Mouse (Mus musculus): ENCODE measurements at regions not wholly inside any gene's neighbourhood (a gene's known extent, or its start where the extent isn't known, plus 50 kb on each side); places are given as distances from the start of the nearest gene placed in this dataset.

DNA sequence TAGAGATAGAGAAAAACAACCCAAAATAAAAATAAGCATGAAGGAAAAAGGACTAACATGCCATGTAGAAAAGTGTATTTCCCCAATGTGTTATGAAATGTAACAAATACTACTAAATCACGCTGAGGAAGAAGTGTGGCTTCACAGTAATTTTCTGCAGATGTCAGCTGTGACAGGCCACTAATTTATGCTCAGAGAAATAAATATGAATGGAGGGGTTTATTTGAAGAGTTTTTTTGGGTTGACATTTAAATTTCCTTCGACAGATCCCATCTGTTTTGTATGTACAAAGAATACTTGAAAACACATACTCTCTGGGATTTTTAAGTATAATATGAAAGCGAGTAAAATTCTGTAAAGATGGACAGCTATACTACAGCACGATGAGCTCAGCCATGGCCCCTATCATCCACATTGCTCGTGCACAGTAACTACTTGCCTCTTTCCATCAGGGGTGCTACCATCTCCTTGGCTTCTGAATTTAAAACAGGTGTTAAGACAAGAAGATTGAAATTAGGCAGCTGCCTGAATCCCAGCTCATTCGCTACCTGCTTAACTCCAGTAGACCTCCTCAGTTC lies 605.1 kb downstream of the Gm4340 start:
- Histone ChIP-seq H3K9me3 (replicated peaks; ENCODE audit: control insufficient read depth, low read length) (no peaks in the 10 kb centered on the region), H3K36me3 (replicated peaks; ENCODE audit: control insufficient read depth, insufficient read depth, low read depth, low read length) (no peaks in the 10 kb centered on the region), H3K4me1 (ENCODE audit: control insufficient read depth, insufficient read depth, low read length) (no peaks in the 10 kb centered on the region), H3K27me3 (ENCODE audit: control insufficient read depth, insufficient read depth, low read length) (no peaks in the 10 kb centered on the region), H3K4me3 (ENCODE audit: low read depth, low read length) (no peak overlapping the region), H3K27ac (replicated peaks; ENCODE audit: low read depth, low read length) (no peak overlapping the region), H3K4me2 (ENCODE audit: low read depth, low read length) (no peak overlapping the region), H3K9ac (replicated peaks; ENCODE audit: low read length) (no peak overlapping the region)
- DNase-seq (ENCODE audit: low spot score): no peak
- WGBS: 72% methylated on average over 6 of the region's 6 CpGs
- ATAC-seq (replicated peaks; ENCODE audit: insufficient number of reproducible peaks, low FRiP score, low TSS enrichment, low read depth): no peak

- Histone ChIP-seq H3K9ac (replicated peaks; ENCODE audit: low read length) (no peak overlapping the region), H3K27me3 (ENCODE audit: control insufficient read depth, insufficient read depth, low read length) (no peaks in the 10 kb centered on the region), H3K4me2 (ENCODE audit: low read depth, low read length) (no peak overlapping the region), H3K36me3 (replicated peaks; ENCODE audit: control insufficient read depth, insufficient read depth, low read depth, low read length) (no peaks in the 10 kb centered on the region), H3K4me3 (ENCODE audit: low read depth, low read length) (no peak overlapping the region), H3K27ac (replicated peaks; ENCODE audit: low read depth, low read length) (no peak overlapping the region), H3K9me3 (replicated peaks; ENCODE audit: control insufficient read depth, low read length) (no peaks in the 10 kb centered on the region), H3K4me1 (ENCODE audit: control insufficient read depth, insufficient read depth, low read length) (no peaks in the 10 kb centered on the region)
- no peak for ATAC-seq (replicated peaks; ENCODE audit: insufficient number of reproducible peaks, low FRiP score, low TSS enrichment, low read depth)
- WGBS: 86% methylated on average over 1 of the region's 1 CpGs
- no peak for DNase-seq (ENCODE audit: low spot score)
Observed at GRCm38 (mm10) chr10:104804849-104805248, 611.0 kb downstream of the Gm4340 start.

GRCm38 (mm10) chr10:104818252-104818651 lies 624.4 kb downstream of the Gm4340 start:
- Histone ChIP-seq H3K9me3 (replicated peaks; ENCODE audit: control insufficient read depth, low read length) (no peaks in the 10 kb centered on the region), H3K27ac (replicated peaks; ENCODE audit: low read depth, low read length) (no peak overlapping the region), H3K36me3 (replicated peaks; ENCODE audit: control insufficient read depth, insufficient read depth, low read depth, low read length) (no peaks in the 10 kb centered on the region), H3K27me3 (ENCODE audit: control insufficient read depth, insufficient read depth, low read length) (no peaks in the 10 kb centered on the region), H3K9ac (replicated peaks; ENCODE audit: low read length) (no peak overlapping the region), H3K4me1 (ENCODE audit: control insufficient read depth, insufficient read depth, low read length) (no peaks in the 10 kb centered on the region), H3K4me3 (ENCODE audit: low read depth, low read length) (no peak overlapping the region), H3K4me2 (ENCODE audit: low read depth, low read length) (no peak overlapping the region)
- no peak for ATAC-seq (replicated peaks; ENCODE audit: insufficient number of reproducible peaks, low FRiP score, low TSS enrichment, low read depth)
- no peak for DNase-seq (ENCODE audit: low spot score)
- 85% methylated on average over 4 of the region's 4 CpGs for WGBS

DNA sequence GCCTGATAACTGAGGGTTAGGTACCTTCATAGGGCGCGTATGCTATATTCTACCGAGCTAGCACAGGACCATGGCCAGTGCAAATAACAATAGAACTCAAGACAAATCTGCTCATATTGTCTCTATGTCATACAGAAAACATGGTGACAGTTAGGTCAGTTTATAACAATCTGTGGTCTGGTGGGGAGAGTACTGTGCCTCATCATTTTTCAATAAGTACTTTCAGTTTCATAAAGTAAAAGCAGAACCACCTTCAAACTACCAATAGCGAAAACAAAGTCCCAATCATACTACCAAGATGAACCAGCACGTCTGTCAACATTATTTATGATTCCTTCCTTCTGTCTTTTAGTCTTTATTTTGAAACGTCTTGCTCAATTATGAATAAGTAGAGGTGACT lies 658.0 kb downstream of the Gm4340 start:
- Histone ChIP-seq H3K27ac (replicated peaks; ENCODE audit: low read depth, low read length) (no peak overlapping the region), H3K9ac (replicated peaks; ENCODE audit: low read length) (no peak overlapping the region), H3K27me3 (ENCODE audit: control insufficient read depth, insufficient read depth, low read length) (no peaks in the 10 kb centered on the region), H3K9me3 (replicated peaks; ENCODE audit: control insufficient read depth, low read length) (no peaks in the 10 kb centered on the region), H3K36me3 (replicated peaks; ENCODE audit: control insufficient read depth, insufficient read depth, low read depth, low read length) (no peaks in the 10 kb centered on the region), H3K4me1 (ENCODE audit: control insufficient read depth, insufficient read depth, low read length) (no peaks in the 10 kb centered on the region; the same call in 1 of the 2 replicates), H3K4me2 (ENCODE audit: low read depth, low read length) (no peak overlapping the region), H3K4me3 (ENCODE audit: low read depth, low read length) (no peak overlapping the region)
- ATAC-seq (replicated peaks; ENCODE audit: insufficient number of reproducible peaks, low FRiP score, low TSS enrichment, low read depth) (no peak), DNase-seq (ENCODE audit: low spot score) (no peak)
- 90% methylated on average over 6 of the region's 6 CpGs for WGBS

DNA sequence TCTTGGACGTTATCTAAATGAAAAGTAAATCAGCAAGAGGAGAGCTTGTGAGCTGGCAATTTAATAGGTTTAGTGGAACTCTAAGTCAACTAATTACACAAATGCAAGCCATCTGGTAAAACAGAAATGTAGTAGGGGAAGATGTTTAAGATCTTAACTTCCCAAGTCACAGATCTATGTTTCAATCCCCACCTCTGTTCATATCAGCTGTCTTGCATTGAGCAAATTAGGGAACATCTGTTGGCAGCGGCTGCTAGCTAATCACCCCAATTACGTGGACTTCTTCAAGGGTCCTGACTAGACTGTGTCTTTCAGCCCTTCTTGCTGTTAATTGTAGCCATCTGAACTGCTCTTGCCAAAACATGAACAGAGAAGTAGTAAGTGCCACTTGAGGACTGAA lies 659.3 kb downstream of the Gm4340 start:
- ATAC-seq (replicated peaks; ENCODE audit: insufficient number of reproducible peaks, low FRiP score, low TSS enrichment, low read depth): peak; percentile 80
- no peak overlapping the region for H3K27ac ChIP-seq (replicated peaks; ENCODE audit: low read depth, low read length)
- H3K4me3 ChIP-seq (ENCODE audit: low read depth, low read length): no peak overlapping the region
- WGBS: 19% methylated on average over 3 of the region's 3 CpGs
- H3K9me3 ChIP-seq (replicated peaks; ENCODE audit: control insufficient read depth, low read length): no peaks in the 10 kb centered on the region
- H3K9ac ChIP-seq (replicated peaks; ENCODE audit: low read length): no peak overlapping the region
- H3K4me1 ChIP-seq (ENCODE audit: control insufficient read depth, insufficient read depth, low read length): no peaks in the 10 kb centered on the region; the same call in 1 of the 2 replicates
- no peaks in the 10 kb centered on the region for H3K36me3 ChIP-seq (replicated peaks; ENCODE audit: control insufficient read depth, insufficient read depth, low read depth, low read length)
- H3K4me2 ChIP-seq (ENCODE audit: low read depth, low read length): no peak overlapping the region
- no peaks in the 10 kb centered on the region for H3K27me3 ChIP-seq (ENCODE audit: control insufficient read depth, insufficient read depth, low read length)
- peak; percentile 82 for DNase-seq (ENCODE audit: low spot score)

DNA sequence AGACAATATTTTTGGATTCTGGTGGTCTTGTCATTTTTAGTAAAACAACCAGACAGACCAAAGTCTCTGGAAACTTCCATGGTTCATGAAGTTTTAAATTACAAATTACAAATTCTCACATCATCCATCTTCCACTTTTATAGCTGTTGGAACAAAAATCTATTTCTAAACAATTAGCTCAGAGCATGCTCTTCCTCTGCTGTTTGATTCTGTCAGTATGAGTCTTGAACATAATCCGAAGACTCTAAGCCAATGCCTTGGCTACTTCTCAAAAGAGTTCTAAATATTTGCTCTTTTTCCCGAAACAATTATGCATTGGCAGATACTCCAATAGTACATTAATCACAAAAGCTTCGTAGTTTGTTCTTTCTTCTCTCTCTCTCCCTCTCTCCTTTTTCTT lies 684.4 kb downstream of the Gm4340 start:
- no peak for ATAC-seq (replicated peaks; ENCODE audit: insufficient number of reproducible peaks, low FRiP score, low TSS enrichment, low read depth)
- 87% methylated on average over 3 of the region's 3 CpGs for WGBS
- H3K4me2 ChIP-seq (ENCODE audit: low read depth, low read length): no peak overlapping the region

GRCm38 (mm10) chr10:104914201-104914600 lies 660.0 kb downstream of the Tmtc2 start:
- Histone ChIP-seq H3K27ac (replicated peaks; ENCODE audit: low read depth, low read length) (no peak overlapping the region), H3K4me2 (ENCODE audit: low read depth, low read length) (no peak overlapping the region), H3K4me3 (ENCODE audit: low read depth, low read length) (no peak overlapping the region), H3K27me3 (ENCODE audit: control insufficient read depth, insufficient read depth, low read length) (no peaks in the 10 kb centered on the region), H3K36me3 (replicated peaks; ENCODE audit: control insufficient read depth, insufficient read depth, low read depth, low read length) (no peaks in the 10 kb centered on the region), H3K9me3 (replicated peaks; ENCODE audit: control insufficient read depth, low read length) (no peaks in the 10 kb centered on the region), H3K9ac (replicated peaks; ENCODE audit: low read length) (no peak overlapping the region), H3K4me1 (ENCODE audit: control insufficient read depth, insufficient read depth, low read length) (no peaks in the 10 kb centered on the region)
- 86% methylated on average over 1 of the region's 1 CpGs for WGBS
- DNase-seq (ENCODE audit: low spot score) (no peak), ATAC-seq (replicated peaks; ENCODE audit: insufficient number of reproducible peaks, low FRiP score, low TSS enrichment, low read depth) (no peak)

More for the DNA sequence above, 684.4 kb downstream of the Gm4340 start:
- Histone ChIP-seq H3K27me3 (ENCODE audit: control insufficient read depth, insufficient read depth, low read length) (no peaks in the 10 kb centered on the region), H3K36me3 (replicated peaks; ENCODE audit: control insufficient read depth, insufficient read depth, low read depth, low read length) (no peaks in the 10 kb centered on the region), H3K4me1 (ENCODE audit: control insufficient read depth, insufficient read depth, low read length) (no peaks in the 10 kb centered on the region), H3K9ac (replicated peaks; ENCODE audit: low read length) (no peak overlapping the region), H3K27ac (replicated peaks; ENCODE audit: low read depth, low read length) (no peak overlapping the region), H3K9me3 (replicated peaks; ENCODE audit: control insufficient read depth, low read length) (no peaks in the 10 kb centered on the region), H3K4me3 (ENCODE audit: low read depth, low read length) (no peak overlapping the region)
- no peak for DNase-seq (ENCODE audit: low spot score)

DNA sequence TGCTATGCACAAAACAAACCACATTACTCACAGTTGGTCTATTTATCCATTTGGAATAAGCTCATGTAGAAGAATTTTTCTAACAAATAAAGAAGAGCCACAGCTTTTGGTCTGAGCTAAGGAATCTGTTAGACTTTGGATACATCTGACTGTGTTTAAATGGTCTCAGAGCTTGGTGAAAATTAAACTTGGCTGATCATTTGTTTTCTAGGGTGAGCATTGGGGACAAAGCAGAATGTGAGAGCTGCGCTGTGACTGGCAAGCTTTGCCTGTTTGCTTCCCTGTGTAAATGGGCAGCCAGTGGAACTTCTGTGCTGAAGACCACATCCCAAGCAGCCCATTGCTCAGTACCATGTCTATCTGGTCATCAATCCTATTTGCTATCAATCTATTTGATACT lies 658.7 kb downstream of the Tmtc2 start:
- Histone ChIP-seq H3K4me1 (ENCODE audit: control insufficient read depth, insufficient read depth, low read length) (no peaks in the 10 kb centered on the region), H3K27me3 (ENCODE audit: control insufficient read depth, insufficient read depth, low read length) (no peaks in the 10 kb centered on the region), H3K4me2 (ENCODE audit: low read depth, low read length) (no peak overlapping the region), H3K36me3 (replicated peaks; ENCODE audit: control insufficient read depth, insufficient read depth, low read depth, low read length) (no peaks in the 10 kb centered on the region), H3K9me3 (replicated peaks; ENCODE audit: control insufficient read depth, low read length) (no peaks in the 10 kb centered on the region), H3K4me3 (ENCODE audit: low read depth, low read length) (no peak overlapping the region), H3K27ac (replicated peaks; ENCODE audit: low read depth, low read length) (no peak overlapping the region), H3K9ac (replicated peaks; ENCODE audit: low read length) (no peak overlapping the region)
- ATAC-seq (replicated peaks; ENCODE audit: insufficient number of reproducible peaks, low FRiP score, low TSS enrichment, low read depth): no peak
- no peak for DNase-seq (ENCODE audit: low spot score)
- WGBS: 86% methylated on average over 1 of the region's 1 CpGs
